ENCODE assay signal across 22 mouse cellular contexts in genomic region chr13:94571001-94571400, GRCm38 (mm10).
DNase-seq lines count a peak whose midpoint lies in the region; TF ChIP-seq lines count a peak whose summit lies in the region.
"Had no signal": no experiment of that assay in that cellular context is flagged by ENCODE, and none has a peak within 500 bp of the region (broad histone marks: within the 10 kb centered on the region; RNA-seq: fewer than 3 reads in every experiment).

No protein-coding gene starts in this region.

- H3K27me3 ChIP-seq in C2C12 (ENCODE audit: control insufficient read depth, insufficient read depth, insufficient read length): no peaks in the 10 kb centered on the region
- H3K27me3 ChIP-seq: forebrain, embryonic 15.5 days had no signal

- peak; percentile 31 for DNase-seq in heart, adult 11 months
- DNase-seq in heart, postnatal 10 days: no peak
- no peak for DNase-seq in urinary bladder, postnatal 36 days (ENCODE audit: low spot score in 2 of 2)
- no peak for DNase-seq in left cerebral cortex, adult 8-10 months (ENCODE audit: low spot score in 2 of 2)
- DNase-seq: adrenal gland, adult 2 months; adrenal gland, postnatal 10 days; adrenal gland, postnatal 25 days; B cell, adult 2 months; cerebellum, adult 11 months; cerebellum, adult 18-20 months; cerebellum, adult 8-10 months; cerebellum, adult 9-11 months; cerebellum, postnatal 14 days; cerebellum, postnatal 36 days; embryo, embryonic 11 days had no signal

- no peak for TF ChIP-seq CTCF in C2C12 (IDR thresholded peaks at IDR 0.05; ENCODE audit: control insufficient read depth, insufficient read depth, insufficient read length)

- H3K4me3 ChIP-seq in C2C12 (ENCODE audit: insufficient read depth, poor library complexity, severe bottlenecking): no peak overlapping the region
- H3K4me3 ChIP-seq: embryonic facial prominence, embryonic 13.5 days; embryonic facial prominence, embryonic 15.5 days; erythroblast, embryonic 14.5 days; forebrain, embryonic 10.5 days; forebrain, embryonic 13.5 days; forebrain, embryonic 15.5 days had no signal

- H3ac ChIP-seq in C2C12 (ENCODE audit: control insufficient read depth, insufficient read length, low read depth): no peak overlapping the region

- H3K79me2 ChIP-seq in C2C12 (ENCODE audit: control insufficient read depth, insufficient read depth): no peaks in the 10 kb centered on the region

- H3K36me3 ChIP-seq in C2C12 (ENCODE audit: control insufficient read depth, insufficient read depth): peaks cover 3% of the 10 kb centered on the region
- H3K36me3 ChIP-seq: forebrain, embryonic 15.5 days had no signal

- H3K79me3 ChIP-seq in C2C12 (ENCODE audit: low read depth): no peaks in the 10 kb centered on the region

- intact Hi-C loops in heart, postnatal 10 days (cut with DNase I): no loop called here

TF ChIP-seq in C2C12, 6 proteins besides CTCF, POLR2A, EP300 and RAD21:
- TF ChIP-seq MYOD1 (IDR thresholded peaks at IDR 0.05; ENCODE audit: control insufficient read depth, insufficient read length, low read depth) (peak; percentile 72), MAX (IDR thresholded peaks at IDR 0.05) (no peak), MYOG (IDR thresholded peaks at IDR 0.05; ENCODE audit: control insufficient read depth, extremely low read depth, insufficient read length) (no peak)
TF ChIP-seq in C2C12: peak in this region for 1.
